Mouse (Mus musculus) bone marrow macrophage, adult 2 months (primary cell): ENCODE results near the gene Ppig. TPM values are rescaled to one million over a fixed set of nuclear protein-coding genes. Genes with fewer than 3 reads are reported as not detected.

Experiments
- H3K27ac ChIP-seq: 2 replicates; pipeline ENCODE4 v1.5.1; 2012; ENCODE audit warnings: low read depth, low read length; ENCODE audit not compliant: insufficient read depth
- H3K4me1 ChIP-seq: 2 replicates; pipeline ENCODE4 v1.6.1; 2012; ENCODE audit warnings: low read length; ENCODE audit not compliant: control insufficient read depth, insufficient read depth
- H3K4me3 ChIP-seq: 2 replicates; pipeline ENCODE4 v1.5.1; 2012; ENCODE audit warnings: mild to moderate bottlenecking, low read length, moderate library complexity; ENCODE audit not compliant: insufficient read depth
- CTCF ChIP-seq: IDR thresholded peaks from 2 replicates; pipeline ENCODE4 v1.5.1; 2012; ENCODE audit warnings: low read depth, mild to moderate bottlenecking, low read length, moderate library complexity
- POLR2A ChIP-seq: IDR thresholded peaks from 2 replicates; pipeline ENCODE4 v1.6.1; 2012; ENCODE audit warnings: mild to moderate bottlenecking, low read depth, low read length, borderline replicate concordance
- polyA plus RNA-seq: library from polyadenylated mRNA; stranded (reverse); fragments of >200 nt; gene quantifications from 2 replicates; pipeline ENCODE4 v1.2.4, GENCODE M21; 2012; ENCODE audit not compliant: missing spikeins, insufficient read depth, insufficient read length

The Ppig gene
- polyA plus RNA-seq, 1 experiment: 134 TPM

GRCm38 (mm10) chr2:69790285-69790684 lies 67.9 kb downstream of the Ppig start:
- TF ChIP-seq CTCF (peak; percentile 83), POLR2A (no peak)
- peak overlapping the region; percentile 20; the same call in 1 of the 2 replicates for H3K27ac ChIP-seq

GRCm38 (mm10) chr2:69790722-69791121 lies 68.4 kb downstream of the Ppig start:
- Histone ChIP-seq H3K4me1 (peaks cover 2% of the 10 kb centered on the region), H3K27ac (no peak overlapping the region), H3K4me3 (no peak overlapping the region)
- TF ChIP-seq CTCF (no peak), POLR2A (no peak)

More at GRCm38 (mm10) chr2:69790285-69790684, 67.9 kb downstream of the Ppig start:
- Histone ChIP-seq H3K4me3 (peak overlapping the region; percentile 83), H3K4me1 (peaks cover 2% of the 10 kb centered on the region)

- TF ChIP-seq POLR2A (no peak), CTCF (peak; percentile 84)
- no peak overlapping the region for H3K27ac ChIP-seq
- H3K4me1 ChIP-seq: 0 out of 2 replicates have a peak, but pooled peaks cover 2% of the 10 kb centered on the region
- no peak overlapping the region for H3K4me3 ChIP-seq
Measured at GRCm38 (mm10) chr2:69802911-69803312, 80.6 kb downstream of the Ppig start.

Other genes starting within 250 kb of the Ppig start
- not detected in 2 replicates for gene Lrp2, start 136.5 kb upstream of the Ppig start, polyA plus RNA-seq
- 5.7 and 6.5 TPM in 2 replicates for gene Bbs5, start 75.4 kb upstream of the Ppig start, polyA plus RNA-seq
- not detected in 2 replicates for gene Klhl41, start 52.4 kb upstream of the Ppig start, polyA plus RNA-seq
- 6.0 and 6.8 TPM in 2 replicates for gene Fastkd1, start 9.0 kb upstream of the Ppig start, polyA plus RNA-seq
- gene Ccdc173, start 67.0 kb downstream of the Ppig start, polyA plus RNA-seq: 3.7 and 4.5 TPM in 2 replicates
- 16.7 and 17.1 TPM in 2 replicates for gene Phospho2, start 67.1 kb downstream of the Ppig start, polyA plus RNA-seq
- 0.23 and 0.39 TPM in 2 replicates for gene Klhl23, start 99.4 kb downstream of the Ppig start, polyA plus RNA-seq
- 211 and 236 TPM in 2 replicates for gene Ssb, start 139.0 kb downstream of the Ppig start, polyA plus RNA-seq
- 19.4 and 20.0 TPM in 2 replicates for gene Mettl5, start 163.1 kb downstream of the Ppig start, polyA plus RNA-seq
- gene Ubr3, start 174.7 kb downstream of the Ppig start, polyA plus RNA-seq: 38.7 and 40.5 TPM in 2 replicates